Mouse (Mus musculus) Patski (cell line): Measurements from ENCODE around the gene Isca1. TPM values are rescaled to one million over a fixed set of nuclear protein-coding genes. Genes with fewer than 3 reads are reported as not detected.
A peak's percentile ranks its signal among the peaks of the same experiment; 100 is the strongest.

Source experiments
- ATAC-seq: fragments of 100-300 bp; one replicate; pipeline ENCODE4 v1.8.0; 2021
- CTCF ChIA-PET: fragments of 350-600 bp; sonication (Branson Sonifier 250); formaldehyde crosslinking; loops from one replicate; lab custom pipeline; 2022; ENCODE audit warnings: inconsistent platforms; lab: Charles Lee
- POLR2A ChIA-PET: fragments of 350-600 bp; sonication (Branson Sonifier 250); formaldehyde crosslinking; loops from one replicate; lab custom pipeline; 2022; ENCODE audit warnings: antibody characterized with exemption, inconsistent platforms; lab: Charles Lee
- DNase-seq: peaks from one replicate; pipeline ENCODE4 v3.0.0-alpha.2; 2011; ENCODE audit warnings: low read depth, low spot score
- H3K27me3 ChIP-seq: fragments of 371-371 bp; one replicate; pipeline ENCODE4 v1.5.1; 2021
- CTCF ChIP-seq: fragments of 100-300 bp; IDR thresholded peaks from one replicate; pipeline ENCODE4 v1.5.1; 2021
- in situ Hi-C: fragments of 300-500 bp; cut with MboI; formaldehyde crosslinking; loops from 3 replicates; pipeline ENCODE4 v1.11.1; 2018; ENCODE audit warnings: low pct_unique_long_range_greater_than_20kb, mixed read lengths
- polyA plus RNA-seq: library from polyadenylated mRNA; unstranded; gene quantifications from one replicate; pipeline ENCODE4 v1.2.3, GENCODE M21; 2021

Gene Isca1
- polyA plus RNA-seq, result 89.7 TPM

- ChIA-PET POLR2A (interaction anchor here (0.7 kb wide), 1 partner anchor 608 kb away, joined by 3 read pairs; no protein-coding TSS in a partner anchor), CTCF (interaction anchor here (1.3 to 2.7 kb wide), 2 partner anchors 11 to 41 kb away, joined by 4 to 12 read pairs; partner anchors contain the start of gene Gm49354)
- TF ChIP-seq CTCF, result no peak
- DNase-seq, result peak; percentile 88
- in situ Hi-C loops, result no loop called here
- ATAC-seq, result peak; percentile 85
- H3K27me3 ChIP-seq, result no peaks in the 10 kb centered on the region
These were observed at the start of gene Isca1 for GRCm38 (mm10) chr13:59769296-59770163. TSS of gene Isca1 (minus strand) at chr13:59769810.

DNA sequence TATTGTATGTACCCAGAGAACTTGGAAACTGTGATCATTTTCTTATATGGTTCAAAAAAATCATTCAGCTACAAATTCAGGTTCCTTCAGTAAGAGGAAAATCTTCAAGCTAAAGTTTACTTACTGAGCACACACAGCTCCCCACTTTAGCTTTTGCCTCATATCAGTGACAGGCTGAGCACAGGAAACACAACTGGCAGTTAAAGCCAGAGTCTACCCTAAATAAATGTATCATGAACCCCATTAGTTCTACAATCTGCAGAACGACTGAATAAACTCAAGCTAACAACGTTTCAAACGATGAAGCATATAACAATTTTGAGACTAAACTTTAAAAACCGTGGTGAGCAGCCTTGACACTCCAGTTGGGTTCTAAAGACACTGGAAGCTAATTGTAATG is 47.7 kb upstream of the Isca1 start:
- no peak for DNase-seq
- in situ Hi-C loops, result no loop called here
- CTCF ChIA-PET, result interaction anchor here (1.0 kb wide), 1 partner anchor 16 kb away, joined by 3 read pairs; no protein-coding TSS in a partner anchor
- no peaks in the 10 kb centered on the region for H3K27me3 ChIP-seq
- no peak for ATAC-seq
- POLR2A ChIA-PET, result no interaction called here
- no peak for TF ChIP-seq CTCF

- in situ Hi-C loops, result no loop called here
- no peak for DNase-seq
- no peak for ATAC-seq
- CTCF ChIA-PET, result interaction anchor here (1.8 to 3.6 kb wide), 2 partner anchors 27 to 35 kb away, joined by 4 to 12 read pairs; no protein-coding TSS in a partner anchor
- POLR2A ChIA-PET, result interaction anchor here (1.0 kb wide), 1 partner anchor 54 kb away, joined by 3 read pairs; no protein-coding TSS in a partner anchor
- H3K27me3 ChIP-seq, result no peaks in the 10 kb centered on the region
- TF ChIP-seq CTCF, result no peak
These were observed 44.5 kb upstream of the Isca1 start for GRCm38 (mm10) chr13:59814109-59814591.

GRCm38 (mm10) chr13:59811581-59811980 is 42.0 kb upstream of the Isca1 start:
- POLR2A ChIA-PET, result no interaction called here
- in situ Hi-C loops, result no loop called here
- ATAC-seq, result no peak
- DNase-seq, result no peak
- no peaks in the 10 kb centered on the region for H3K27me3 ChIP-seq
- no peak for TF ChIP-seq CTCF
- CTCF ChIA-PET, result interaction anchor here (1.7 to 3.6 kb wide), 3 partner anchors 10 to 29 kb away, joined by 5 to 12 read pairs (median 12); no protein-coding TSS in a partner anchor

DNA sequence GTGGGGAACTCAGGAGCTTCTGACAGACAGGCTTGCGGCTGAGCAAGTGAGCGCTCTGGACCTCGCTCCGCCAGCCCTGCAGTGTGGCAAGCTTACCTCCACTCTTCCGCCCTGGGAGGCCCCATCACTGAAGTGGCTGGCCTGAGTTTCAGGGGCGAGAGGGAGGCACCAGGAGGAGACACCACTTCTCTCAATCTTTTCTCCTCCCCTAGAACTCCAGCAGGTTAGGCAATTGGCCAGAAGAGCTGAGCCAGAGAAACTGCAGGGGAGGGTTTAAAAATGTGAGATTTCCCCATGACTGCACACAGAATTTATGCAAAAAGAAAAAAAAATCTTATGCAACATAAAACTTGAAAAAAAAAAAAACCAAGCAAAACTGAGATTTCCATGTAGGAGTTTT is 31.4 kb upstream of the Isca1 start:
- ATAC-seq (peak; percentile 62), DNase-seq (peak; percentile 24)
- POLR2A ChIA-PET, result interaction anchor here (0.8 to 1.5 kb wide), 2 partner anchors 9 to 30 kb away, joined by 3 to 7 read pairs; no protein-coding TSS in a partner anchor
- in situ Hi-C loops, result no loop called here
- no peak for TF ChIP-seq CTCF
- no peaks in the 10 kb centered on the region for H3K27me3 ChIP-seq
- CTCF ChIA-PET, result interaction anchor here (0.9 to 3.3 kb wide), 2 partner anchors 9 to 17 kb away, joined by 3 to 12 read pairs; no protein-coding TSS in a partner anchor

GRCm38 (mm10) chr13:59800077-59800476 is 30.5 kb upstream of the Isca1 start:
- ATAC-seq (no peak), DNase-seq (no peak)
- no peaks in the 10 kb centered on the region for H3K27me3 ChIP-seq
- in situ Hi-C loops, result no loop called here
- ChIA-PET POLR2A (interaction anchor here (0.5 to 1.5 kb wide), 2 partner anchors 10 to 23 kb away, joined by 4 to 7 read pairs; partner anchors contain the start of gene Tut7), CTCF (interaction anchor here (2.0 to 3.3 kb wide), 2 partner anchors 10 to 19 kb away, joined by 4 to 12 read pairs; no protein-coding TSS in a partner anchor)
- TF ChIP-seq CTCF, result no peak

DNA sequence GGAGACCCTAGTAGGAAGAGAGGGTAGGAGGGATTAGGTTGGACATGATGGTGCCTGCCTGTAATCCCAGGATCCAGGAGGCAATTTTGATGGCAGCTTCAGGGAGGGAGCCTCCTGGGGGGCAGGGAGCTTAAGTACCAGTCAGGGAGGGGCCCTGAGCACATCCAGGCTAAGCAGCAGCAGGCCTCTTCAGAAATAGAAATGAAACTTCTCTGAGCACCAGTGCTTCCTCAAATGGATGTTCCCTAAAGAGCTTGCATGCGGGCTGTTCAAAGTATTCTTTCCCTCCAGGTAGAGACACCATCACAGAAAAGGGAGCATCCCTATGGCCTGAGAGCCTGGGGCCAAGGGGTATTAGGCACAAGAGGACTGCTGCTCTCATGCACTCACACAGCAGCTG is 28.7 kb upstream of the Isca1 start:
- POLR2A ChIA-PET, result no interaction called here

DNA sequence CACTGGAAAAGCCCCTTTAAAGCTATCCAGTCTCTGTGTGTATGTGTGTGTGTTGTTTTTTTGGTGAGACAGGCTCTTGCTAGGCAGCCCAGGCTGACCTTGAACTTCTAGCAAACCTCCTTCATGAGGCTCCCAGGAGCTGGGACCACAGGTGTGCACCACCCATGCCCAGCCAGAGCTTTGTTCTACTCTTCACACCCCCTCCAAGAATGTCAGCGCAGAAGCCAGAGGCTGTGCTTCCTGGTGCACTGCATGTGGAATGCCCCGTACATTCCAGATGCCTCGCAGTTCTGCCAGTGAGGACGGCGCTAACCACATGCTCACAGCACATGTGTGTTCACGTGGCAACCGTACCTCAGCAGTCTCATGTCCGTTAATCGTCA is 26.8 kb upstream of the Isca1 start:
- ATAC-seq, result no peak
- POLR2A ChIA-PET, result no interaction called here
- TF ChIP-seq CTCF, result no peak

More for the DNA sequence above, 28.7 kb upstream of the Isca1 start:
- TF ChIP-seq CTCF, result no peak
- DNase-seq, result no peak
- in situ Hi-C loops, result no loop called here
- CTCF ChIA-PET, result interaction anchor here (1.2 to 2.0 kb wide), 2 partner anchors 19 to 21 kb away, joined by 4 read pairs; no protein-coding TSS in a partner anchor
- no peak for ATAC-seq
- H3K27me3 ChIP-seq, result no peaks in the 10 kb centered on the region

GRCm38 (mm10) chr13:59795807-59796465 is 26.3 kb upstream of the Isca1 start:
- ChIA-PET CTCF (no interaction called here), POLR2A (no interaction called here)
- ATAC-seq, result no peak
- H3K27me3 ChIP-seq, result no peaks in the 10 kb centered on the region
- TF ChIP-seq CTCF, result no peak
- in situ Hi-C loops, result no loop called here
- no peak for DNase-seq

More for the DNA sequence above, 26.8 kb upstream of the Isca1 start:
- CTCF ChIA-PET, result no interaction called here
- no peaks in the 10 kb centered on the region for H3K27me3 ChIP-seq
- DNase-seq, result no peak
- in situ Hi-C loops, result no loop called here

DNA sequence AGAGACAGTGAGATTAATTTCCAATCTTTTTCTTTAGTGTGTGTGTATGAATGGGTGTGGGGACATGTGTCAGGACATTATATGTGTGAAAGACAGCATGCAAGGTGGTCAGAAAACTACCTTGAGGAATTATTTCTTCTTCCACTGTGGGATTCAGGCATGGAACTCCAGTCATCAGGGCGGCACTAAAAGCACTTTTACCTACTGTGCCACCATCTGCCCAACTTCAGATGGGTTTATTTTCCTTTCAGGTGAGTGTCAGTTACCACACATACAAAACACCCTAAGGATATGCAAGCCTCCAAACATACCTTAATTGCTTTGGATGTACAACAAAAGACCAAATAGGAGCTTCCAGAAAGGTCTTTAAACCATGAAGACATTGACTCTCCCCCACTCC is 25.2 kb upstream of the Isca1 start:
- in situ Hi-C loops, result no loop called here

More for the DNA sequence above, 25.2 kb upstream of the Isca1 start:
- no peak for TF ChIP-seq CTCF
- POLR2A ChIA-PET, result no interaction called here
- CTCF ChIA-PET, result interaction anchor here (1.1 kb wide), 1 partner anchor 15 kb away, joined by 4 read pairs; no protein-coding TSS in a partner anchor
- H3K27me3 ChIP-seq, result no peaks in the 10 kb centered on the region
- no peak for ATAC-seq
- DNase-seq, result no peak
